Mouse (Mus musculus) ES-E14 (cell line): Measurements from ENCODE around the gene Pml. TPM values are rescaled to one million over a fixed set of nuclear protein-coding genes. Genes with fewer than 3 reads are reported as not detected.
A peak's percentile ranks its signal among the peaks of the same experiment; 100 is the strongest.

ENCODE experiments used
- DNase-seq: peaks from one replicate; pipeline ENCODE4 v3.0.0-alpha.2; 2013; ENCODE audit warnings: low read depth, low spot score
- H3K27ac ChIP-seq: 2 replicates; pipeline ENCODE4 v1.5.1; 2012; ENCODE audit warnings: low read depth, mild to moderate bottlenecking, low read length, moderate library complexity, mixed read lengths; ENCODE audit not compliant: poor library complexity, insufficient read depth, severe bottlenecking
- H3K36me3 ChIP-seq: 2 replicates; pipeline ENCODE4 v1.6.1; 2012; ENCODE audit warnings: mild to moderate bottlenecking, low read length, moderate library complexity, mixed read lengths; ENCODE audit not compliant: control insufficient read depth, poor library complexity, insufficient read depth, severe bottlenecking
- H3K4me1 ChIP-seq, 2 experiments: fragments of 150-350 bp in 1 of 2; sonication (generic) in 1 of 2; 2 replicates each; pipeline ENCODE4 v1.6.1; 2012; ENCODE audit warnings: low read length in 2 of 2, mild to moderate bottlenecking in 1 of 2, mixed read lengths in 1 of 2; ENCODE audit not compliant: control insufficient read depth in 2 of 2, insufficient read depth in 2 of 2, poor library complexity in 1 of 2
- H3K4me3 ChIP-seq, 2 experiments: fragments of 150-350 bp in 1 of 2; sonication (generic) in 1 of 2; 2 replicates each; pipeline ENCODE4 v1.5.1; 2012; ENCODE audit warnings: low read length in 2 of 2, low read depth in 1 of 2, mild to moderate bottlenecking in 1 of 2, mixed read lengths in 1 of 2; ENCODE audit not compliant: insufficient read depth in 1 of 2, poor library complexity in 1 of 2, severe bottlenecking in 1 of 2
- H3K9ac ChIP-seq: 2 replicates; pipeline ENCODE4 v1.6.1; 2012; ENCODE audit warnings: low read depth, mild to moderate bottlenecking, low read length, mixed read lengths; ENCODE audit not compliant: poor library complexity, insufficient read depth, severe bottlenecking
- H3K9me3 ChIP-seq: fragments of 150-350 bp; sonication (generic); 2 replicates; pipeline ENCODE4 v1.6.1; 2012; ENCODE audit warnings: low read depth, mild to moderate bottlenecking, low read length; ENCODE audit not compliant: control insufficient read depth, insufficient read depth
- CHD2 ChIP-seq: IDR thresholded peaks from 2 replicates; pipeline ENCODE4 v1.6.1; 2014; ENCODE audit warnings: mild to moderate bottlenecking, low read depth, low read length, inconsistent platforms
- HCFC1 ChIP-seq: IDR thresholded peaks from 2 replicates; pipeline ENCODE4 v1.6.1; 2012; ENCODE audit warnings: low read length, inconsistent platforms, borderline replicate concordance; ENCODE audit not compliant: insufficient read depth
- MAFK ChIP-seq: IDR thresholded peaks from 2 replicates; pipeline ENCODE4 v1.6.1; 2014; ENCODE audit warnings: mild to moderate bottlenecking, low read depth, low read length, inconsistent platforms; ENCODE audit not compliant: insufficient read depth
- ZC3H11A ChIP-seq: IDR thresholded peaks from 2 replicates; pipeline ENCODE4 v1.6.1; 2012; ENCODE audit warnings: low read depth, mild to moderate bottlenecking, inconsistent platforms, low read length, borderline replicate concordance
- ZNF384 ChIP-seq: IDR thresholded peaks from 2 replicates; pipeline ENCODE4 v1.6.1; 2012; ENCODE audit warnings: low read depth, low read length, inconsistent platforms
- in situ Hi-C, 2 experiments: fragments of 600-800 bp; cut with MboI; formaldehyde crosslinking; loops; one replicate each; pipeline ENCODE4 v1.15.1; 2025; ENCODE audit warnings: low sequenced_read_pairs in 2 of 2, inconsistent platforms in 1 of 2; ENCODE audit not compliant: unreplicated experiment in 2 of 2
- total RNA-seq: library from RNA; depleted of rRNA; stranded (reverse); fragments of 300-350 nt; gene quantifications from 2 replicates; pipeline ENCODE4 v1.2.3, GENCODE M21; 2012

The Pml gene
- total RNA-seq, 1 experiment: 72.6 TPM

DNA sequence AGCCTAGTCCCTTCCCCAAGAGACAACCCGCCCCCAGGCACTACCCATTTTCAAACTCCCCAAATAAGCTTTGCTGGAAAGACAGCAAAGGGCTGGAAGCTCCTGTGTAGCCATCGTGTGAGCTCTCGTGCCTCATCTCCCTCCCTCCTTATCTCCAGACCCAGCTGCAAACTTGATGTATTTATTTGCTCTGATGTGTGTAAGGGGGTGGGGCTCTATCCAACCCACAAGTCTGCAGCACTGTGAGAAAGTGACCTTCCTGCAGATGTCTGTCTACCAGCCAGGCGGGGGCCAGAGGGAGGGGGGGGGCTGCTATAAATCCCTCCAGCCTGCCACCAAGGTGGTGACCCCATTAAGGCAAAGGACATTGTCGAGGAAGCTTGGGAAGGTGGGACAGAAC, 35.7 kb downstream of the Pml start:
- H3K4me3 ChIP-seq: no peak overlapping the region
- TF ChIP-seq ZNF384: no peak
- no peak for TF ChIP-seq ZC3H11A
- TF ChIP-seq HCFC1: no peak
- no peak for TF ChIP-seq MAFK
- TF ChIP-seq CHD2: no peak
- no peak overlapping the region for H3K9ac ChIP-seq
- no peak overlapping the region for H3K27ac ChIP-seq
- in situ Hi-C loops: loop anchor here in 1 of 2 experiments (25.0 kb wide), 1 partner anchor 352 kb away; no protein-coding TSS in a partner anchor
- H3K4me1 ChIP-seq: peaks cover 34 to 38% of the 10 kb centered on the region in 2 experiments
- H3K36me3 ChIP-seq: peaks cover 3% of the 10 kb centered on the region; the same call in 1 of the 2 replicates
- DNase-seq: no peak
- no peaks in the 10 kb centered on the region for H3K9me3 ChIP-seq

DNA sequence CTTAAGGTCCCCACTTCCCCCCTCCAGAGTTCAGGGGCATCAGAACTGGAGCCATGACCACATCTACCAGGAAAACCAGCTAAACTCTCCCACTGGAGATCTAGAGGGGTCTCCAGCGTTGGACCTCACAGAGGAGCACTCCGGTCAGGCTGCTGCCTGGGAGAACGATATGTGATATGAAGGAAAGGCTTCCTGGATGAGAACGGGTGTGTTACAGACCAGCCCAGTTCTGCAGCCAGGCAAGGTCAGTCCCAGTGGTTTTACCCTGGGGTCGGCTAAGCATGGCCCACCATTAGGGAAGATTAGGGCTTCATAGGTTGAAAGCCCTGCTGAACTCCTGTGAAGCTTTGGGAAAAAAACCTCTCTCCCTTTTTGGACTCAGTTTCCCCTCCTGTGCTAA, 36.2 kb downstream of the Pml start:
- no peak overlapping the region for H3K4me3 ChIP-seq
- no peak overlapping the region for H3K27ac ChIP-seq
- peaks cover 33 to 34% of the 10 kb centered on the region in 2 experiments for H3K4me1 ChIP-seq
- no peak overlapping the region for H3K9ac ChIP-seq
- H3K9me3 ChIP-seq: no peaks in the 10 kb centered on the region
- no peak for TF ChIP-seq ZC3H11A
- TF ChIP-seq CHD2: no peak
- no peak for TF ChIP-seq ZNF384
- no peak for TF ChIP-seq HCFC1
- no peak for TF ChIP-seq MAFK
- no peaks in the 10 kb centered on the region for H3K36me3 ChIP-seq
- in situ Hi-C loops: loop anchor here in 1 of 2 experiments (25.0 kb wide), 1 partner anchor 351 kb away; no protein-coding TSS in a partner anchor
- DNase-seq: no peak

DNA sequence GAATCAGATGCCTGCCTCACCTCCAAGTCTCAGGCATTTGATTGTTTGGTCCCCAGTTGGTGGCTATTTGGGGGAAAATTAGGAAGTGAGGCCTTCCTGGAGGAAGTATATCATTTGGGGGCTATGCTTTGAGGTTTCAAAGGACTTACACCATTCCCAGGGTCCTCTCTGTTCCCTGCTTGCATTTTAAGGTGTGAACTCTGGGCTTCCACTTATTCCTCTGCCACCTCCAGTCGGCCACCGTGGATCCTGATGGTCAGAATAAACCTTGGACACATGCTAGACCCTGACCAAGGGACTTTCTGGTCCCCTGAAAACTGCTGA, 39.3 kb downstream of the Pml start:
- peaks cover 16 to 25% of the 10 kb centered on the region in 2 experiments for H3K4me1 ChIP-seq
- no peak overlapping the region for H3K27ac ChIP-seq
- H3K9me3 ChIP-seq: no peaks in the 10 kb centered on the region
- DNase-seq: no peak
- TF ChIP-seq MAFK (no peak), ZC3H11A (no peak), HCFC1 (no peak), CHD2 (no peak), ZNF384 (no peak)
- no peaks in the 10 kb centered on the region for H3K36me3 ChIP-seq
- in situ Hi-C loops: loop anchor here in 1 of 2 experiments (25.0 kb wide), 1 partner anchor 348 kb away; no protein-coding TSS in a partner anchor
- no peak overlapping the region for H3K9ac ChIP-seq
- H3K4me3 ChIP-seq: no peak overlapping the region

DNA sequence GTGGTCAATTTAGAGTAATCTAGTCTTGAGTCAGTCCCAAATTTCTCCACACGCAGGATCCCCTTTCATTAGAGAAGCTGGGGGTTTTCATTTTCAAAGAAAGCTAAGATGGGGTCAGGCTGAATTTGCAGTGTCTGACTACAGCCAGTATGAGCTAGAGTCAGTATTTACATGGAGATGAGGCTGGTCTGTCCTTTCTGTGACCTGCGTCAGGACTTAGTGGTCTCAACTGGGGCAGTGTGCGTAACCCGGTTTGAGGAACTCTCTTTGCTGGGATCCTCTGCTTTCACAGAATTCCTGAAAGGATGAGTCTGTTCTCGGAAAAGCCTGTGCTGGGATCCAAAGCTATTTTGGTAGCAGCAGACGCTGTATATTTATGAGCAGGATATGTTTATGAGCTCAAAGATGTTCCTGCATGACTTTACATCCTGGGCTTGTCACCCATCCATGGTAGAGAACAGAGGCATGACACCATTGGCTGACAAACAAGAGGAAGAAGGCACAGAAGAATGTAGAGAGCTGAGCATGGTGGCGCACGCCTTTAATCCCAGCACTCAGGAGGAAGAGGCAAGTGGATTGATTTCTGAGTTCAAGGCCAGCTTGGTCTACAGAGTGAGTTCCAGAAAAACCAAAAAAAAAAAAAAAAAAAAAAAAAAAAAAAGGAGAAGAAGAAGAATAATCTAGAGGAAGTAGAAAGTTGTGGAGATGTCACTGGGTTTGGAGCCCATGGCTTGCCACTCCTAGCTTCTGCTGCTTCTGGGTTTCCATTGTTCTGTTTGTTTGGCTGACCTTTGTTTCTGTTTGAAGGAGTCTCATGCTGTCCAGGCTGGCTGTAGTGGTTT, 39.9 kb downstream of the Pml start:
- no peak overlapping the region for H3K9ac ChIP-seq
- H3K27ac ChIP-seq: no peak overlapping the region; the same call in 1 of the 2 replicates
- TF ChIP-seq HCFC1: no peak
- no peak for TF ChIP-seq CHD2
- peak; percentile 84 for TF ChIP-seq ZNF384
- no peak for TF ChIP-seq MAFK
- TF ChIP-seq ZC3H11A: no peak
- no peak overlapping the region for H3K4me3 ChIP-seq
- no peaks in the 10 kb centered on the region for H3K36me3 ChIP-seq
- in situ Hi-C loops: loop anchor here in 1 of 2 experiments (5.0 to 25.0 kb wide), 2 partner anchors 172 to 347 kb away; no protein-coding TSS in a partner anchor
- no peak for DNase-seq
- H3K9me3 ChIP-seq: no peaks in the 10 kb centered on the region
- H3K4me1 ChIP-seq: peaks cover 14 to 22% of the 10 kb centered on the region in 2 experiments
